Comparison of ENCODE assay signal across 11 mouse cellular contexts in the genomic region with DNA sequence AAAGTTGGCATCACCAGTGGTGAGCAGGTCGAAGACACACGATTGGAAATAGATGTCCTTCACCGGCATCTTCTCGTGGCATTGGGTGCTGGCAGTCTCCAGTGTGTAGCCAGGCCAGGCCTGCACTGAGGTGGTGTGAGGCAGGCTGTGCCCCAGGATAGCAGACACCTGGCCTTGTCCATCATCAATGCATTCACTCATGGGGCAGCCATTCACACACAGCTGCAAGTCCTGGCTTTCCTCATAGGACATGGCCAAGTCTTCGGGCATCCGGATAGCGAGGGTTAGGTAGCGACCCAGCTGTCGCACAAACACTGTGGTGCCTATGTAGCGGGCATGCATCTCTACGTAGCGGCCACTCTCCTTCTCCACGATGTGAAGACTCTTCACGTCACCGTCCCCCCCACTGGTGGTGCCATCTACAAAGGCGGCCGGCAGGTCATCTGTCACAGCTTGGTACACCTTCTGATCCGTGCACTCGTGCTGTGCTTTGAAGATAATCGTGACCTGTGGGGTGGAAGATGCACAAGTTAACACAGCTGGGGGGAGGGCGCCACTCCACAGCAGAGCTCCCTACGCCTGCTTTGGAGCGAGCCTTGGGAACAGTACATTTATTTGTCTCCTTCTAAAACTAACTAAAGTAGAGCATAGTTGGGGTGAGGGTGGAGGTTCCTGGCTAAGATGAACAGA. TPM values are rescaled to one million over a fixed set of nuclear protein-coding genes. Genes with fewer than 3 reads are reported as not detected.
DNase-seq lines count a peak whose midpoint lies in the region; ATAC-seq and TF ChIP-seq lines count a peak whose summit lies in the region.
"Had no signal": no experiment of that assay in that cellular context is flagged by ENCODE, and none has a peak within 500 bp of the region (broad histone marks: within the 10 kb centered on the region; RNA-seq: fewer than 3 reads in every experiment).

No protein-coding gene starts in this region.

- H3K79me2 ChIP-seq in heart, adult 2 months (replicated peaks; ENCODE audit: control insufficient read depth, insufficient read depth, low read length), result peaks cover 5% of the 10 kb centered on the region; the same call in 1 of the 2 replicates

- intact Hi-C loops in heart, adult 2 months (cut with DNase I), result no loop called here

- H3K4me1 ChIP-seq in heart, adult 2 months (ENCODE audit: control insufficient read depth, insufficient read depth, low read length), result peaks cover 15% of the 10 kb centered on the region
- peaks cover 64% of the 10 kb centered on the region for H3K4me1 ChIP-seq in neural tube, embryonic 13.5 days (replicated peaks)
- peaks cover 50% of the 10 kb centered on the region for H3K4me1 ChIP-seq in neural tube, embryonic 15.5 days
- peaks cover 29% of the 10 kb centered on the region for H3K4me1 ChIP-seq in limb, embryonic 14.5 days (ENCODE audit: control insufficient read depth, insufficient read depth, low read length)

- H3K27me3 ChIP-seq in heart, adult 2 months (ENCODE audit: control insufficient read depth, insufficient read depth, low read length), result no peaks in the 10 kb centered on the region
- no peaks in the 10 kb centered on the region for H3K27me3 ChIP-seq in neural tube, embryonic 13.5 days
- H3K27me3 ChIP-seq in neural tube, embryonic 15.5 days (replicated peaks), result no peaks in the 10 kb centered on the region
- no peaks in the 10 kb centered on the region for H3K27me3 ChIP-seq in limb, embryonic 14.5 days (ENCODE audit: control insufficient read depth, insufficient read depth, low read length)

- H3K9me3 ChIP-seq in neural tube, embryonic 13.5 days, result no peaks in the 10 kb centered on the region
- H3K9me3 ChIP-seq in neural tube, embryonic 15.5 days (replicated peaks), result no peaks in the 10 kb centered on the region
- H3K9me3 ChIP-seq in limb, embryonic 14.5 days (ENCODE audit: control insufficient read depth, low read length), result 0 out of 2 replicates have a peak, but pooled peaks cover 3% of the 10 kb centered on the region

- no peak for TF ChIP-seq EP300 in heart, adult 2 months (IDR thresholded peaks at IDR 0.05; ENCODE audit: insufficient read depth, low read depth, low read length)

- DNase-seq in heart, adult 11 months, result peak; percentile 88
- no peak for DNase-seq in heart, adult 2 months
- DNase-seq in limb, embryonic 14.5 days (ENCODE audit: low spot score), result no peak
- DNase-seq in layer of hippocampus, adult 18-20 months (ENCODE audit: low spot score in 2 of 2), result no peak
- no peak for DNase-seq in cerebellum, adult 11-12 months
- DNase-seq: cerebellum, adult 8-10 months; heart, postnatal 4 days; kidney, adult 2 months had no signal

- WGBS in heart, adult 2 months, result 87% methylated on average over 23 of the region's 23 CpGs
- WGBS in neural tube, embryonic 13.5 days, result 85% methylated on average over 23 of the region's 23 CpGs
- 88% methylated on average over 23 of the region's 23 CpGs for WGBS in neural tube, embryonic 15.5 days
- 86% methylated on average over 23 of the region's 23 CpGs for WGBS in limb, embryonic 14.5 days

- H3K4me2 ChIP-seq in neural tube, embryonic 13.5 days, result no peak overlapping the region
- H3K4me2 ChIP-seq in neural tube, embryonic 15.5 days, result no peak overlapping the region
- no peak overlapping the region for H3K4me2 ChIP-seq in limb, embryonic 14.5 days (replicated peaks; ENCODE audit: low read depth, low read length, severe bottlenecking)

- no peak overlapping the region for H3K4me3 ChIP-seq in heart, adult 2 months
- no peak overlapping the region for H3K4me3 ChIP-seq in neural tube, embryonic 13.5 days
- H3K4me3 ChIP-seq in neural tube, embryonic 15.5 days (replicated peaks), result no peak overlapping the region
- no peak overlapping the region for H3K4me3 ChIP-seq in limb, embryonic 14.5 days (replicated peaks; ENCODE audit: low read length)

- H3K27ac ChIP-seq in heart, adult 2 months, result no peak overlapping the region; the same call in 1 of the 2 replicates
- no peak overlapping the region for H3K27ac ChIP-seq in neural tube, embryonic 13.5 days (replicated peaks)
- H3K27ac ChIP-seq in neural tube, embryonic 15.5 days (replicated peaks), result no peak overlapping the region
- no peak overlapping the region for H3K27ac ChIP-seq in limb, embryonic 14.5 days (replicated peaks; ENCODE audit: low read depth, low read length)
- H3K27ac ChIP-seq: liver, embryonic 14.5 days had no signal

- no peak for TF ChIP-seq POLR2A in heart, adult 2 months (IDR thresholded peaks at IDR 0.05; ENCODE audit: insufficient read depth, low read depth, low read length)
- TF ChIP-seq POLR2A in limb, embryonic 14.5 days (IDR thresholded peaks at IDR 0.05; ENCODE audit: borderline replicate concordance, extremely low read depth, insufficient read depth, insufficient read length), result no peak

- ATAC-seq in neural tube, embryonic 13.5 days (ENCODE audit: low read depth), result peak; percentile 12; the same call in 1 of the 2 replicates
- no peak for ATAC-seq in neural tube, embryonic 15.5 days (ENCODE audit: low FRiP score)
- ATAC-seq in limb, embryonic 14.5 days (ENCODE audit: low FRiP score, low read depth), result peak; percentile 58

- peaks cover 26% of the 10 kb centered on the region for H3K36me3 ChIP-seq in heart, adult 2 months (ENCODE audit: control insufficient read depth, insufficient read depth, low read length)
- peaks cover 20% of the 10 kb centered on the region for H3K36me3 ChIP-seq in neural tube, embryonic 13.5 days
- H3K36me3 ChIP-seq in neural tube, embryonic 15.5 days, result peaks cover 15% of the 10 kb centered on the region; the same call in 1 of the 2 replicates
- peaks cover 21% of the 10 kb centered on the region for H3K36me3 ChIP-seq in limb, embryonic 14.5 days (ENCODE audit: control insufficient read depth, insufficient read depth, low read length)

- TF ChIP-seq CTCF in heart, adult 2 months (IDR thresholded peaks at IDR 0.05), result no peak

- no peak overlapping the region for H3K9ac ChIP-seq in heart, adult 2 months (ENCODE audit: low read depth, low read length)
- H3K9ac ChIP-seq in neural tube, embryonic 13.5 days, result no peak overlapping the region
- no peak overlapping the region for H3K9ac ChIP-seq in neural tube, embryonic 15.5 days (replicated peaks)
- no peak overlapping the region for H3K9ac ChIP-seq in limb, embryonic 14.5 days (ENCODE audit: low read depth, low read length, severe bottlenecking)
- H3K9ac ChIP-seq: liver, embryonic 14.5 days had no signal

RNA-seq across cellular contexts. Expression of a gene that starts 23.4 kb away (rescaled TPM):
- total RNA-seq in heart, adult 2 months (2021), result 10 to 100 TPM; 21.7 to 25.5 TPM
- polyA plus RNA-seq in heart, adult 2 months (2012; rRNA removed), result 17.2 and 19.5 TPM in 2 replicates
- polyA plus RNA-seq in neural tube, embryonic 13.5 days (2015; fragmentation: Nextera tagmentation; extraction: Ambion mirVana), result 88.9 and 89.6 TPM in 2 replicates
- 43.3 and 53.7 TPM in 2 replicates for polyA plus RNA-seq in neural tube, embryonic 15.5 days (2015; fragmentation: Nextera tagmentation; extraction: Ambion mirVana)
- polyA plus RNA-seq in limb, embryonic 14.5 days (2012; rRNA removed), result 52.0 and 71.0 TPM in 2 replicates
- polyA plus RNA-seq in limb, embryonic 14.5 days (2014; fragmentation: Nextera tagmentation; extraction: Ambion mirVana), result 35.3 and 37.7 TPM in 2 replicates
- total RNA-seq in layer of hippocampus, adult 18-20 months (2021), result 10 to 100 TPM; 83.6 to 84.4 TPM
